Mouse (Mus musculus) lung, postnatal 0 days (tissue): ENCODE results near the gene Nfkbie.

ENCODE experiments used
- CTCF ChIP-seq: IDR thresholded peaks from 2 replicates; pipeline ENCODE4 v1.5.1; 2016; ENCODE audit warnings: antibody characterized with exemption, mild to moderate bottlenecking
- EP300 ChIP-seq: IDR thresholded peaks from 2 replicates; pipeline ENCODE4 v1.6.1; 2016; ENCODE audit warnings: antibody characterized with exemption, mild to moderate bottlenecking, control low read depth

DNA sequence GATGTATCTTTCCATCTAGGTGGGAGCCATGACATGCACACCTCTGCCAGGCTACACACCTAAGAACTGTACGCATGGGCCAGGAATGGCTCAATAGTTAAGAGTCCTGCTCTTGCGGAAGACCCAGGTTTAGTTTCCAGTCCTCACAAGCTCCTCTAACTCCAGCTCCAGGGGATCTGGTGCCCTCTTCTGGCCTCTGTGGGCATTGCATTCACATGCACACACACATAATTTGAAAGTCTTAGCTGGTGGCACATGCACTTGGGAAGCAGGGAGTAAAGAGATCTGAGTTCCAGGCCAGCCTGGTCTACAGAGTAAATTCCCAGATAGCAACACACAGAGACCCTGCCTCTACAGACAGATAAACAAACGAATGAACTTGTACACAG is 30.9 kb downstream of the Nfkbie start:
- peak; percentile 60 for TF ChIP-seq CTCF
- TF ChIP-seq EP300: no peak
